Mouse (Mus musculus) cerebellum, adult 9-10 months (tissue): ENCODE measurements around the gene Cdc34.

Source experiments
- DNase-seq: peaks from one replicate; pipeline ENCODE4 v3.0.0; 2022

The Cdc34 gene

GRCm38 (mm10) chr10:79671396-79672087 is 10.5 kb upstream of the Cdc34 start:
- peak; percentile 36 for DNase-seq

GRCm38 (mm10) chr10:79672088-79672455 is 9.9 kb upstream of the Cdc34 start:
- DNase-seq: peak; percentile 42

DNA sequence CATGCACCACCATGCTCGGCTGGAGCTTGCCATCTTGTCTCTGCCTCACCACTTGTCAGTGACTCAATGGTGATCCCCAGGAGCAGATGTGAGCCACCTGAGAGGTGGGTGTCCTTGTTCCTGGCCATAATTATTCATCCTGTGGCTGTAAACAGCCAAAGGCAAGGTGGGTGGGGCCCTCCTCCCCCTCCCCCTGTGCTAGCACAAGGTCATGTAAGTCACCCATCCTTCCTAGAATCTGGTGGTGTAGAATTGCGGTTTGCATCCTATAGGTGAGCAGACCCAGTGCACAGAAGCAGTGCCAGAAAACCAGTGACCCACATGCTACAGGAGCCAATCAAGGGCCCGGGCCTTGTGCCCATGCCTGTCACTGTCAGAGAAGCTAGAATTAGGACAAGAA is 8.9 kb upstream of the Cdc34 start:
- DNase-seq: peak; percentile 43

GRCm38 (mm10) chr10:79675346-79676035 is 6.5 kb upstream of the Cdc34 start:
- peak; percentile 35 for DNase-seq

DNA sequence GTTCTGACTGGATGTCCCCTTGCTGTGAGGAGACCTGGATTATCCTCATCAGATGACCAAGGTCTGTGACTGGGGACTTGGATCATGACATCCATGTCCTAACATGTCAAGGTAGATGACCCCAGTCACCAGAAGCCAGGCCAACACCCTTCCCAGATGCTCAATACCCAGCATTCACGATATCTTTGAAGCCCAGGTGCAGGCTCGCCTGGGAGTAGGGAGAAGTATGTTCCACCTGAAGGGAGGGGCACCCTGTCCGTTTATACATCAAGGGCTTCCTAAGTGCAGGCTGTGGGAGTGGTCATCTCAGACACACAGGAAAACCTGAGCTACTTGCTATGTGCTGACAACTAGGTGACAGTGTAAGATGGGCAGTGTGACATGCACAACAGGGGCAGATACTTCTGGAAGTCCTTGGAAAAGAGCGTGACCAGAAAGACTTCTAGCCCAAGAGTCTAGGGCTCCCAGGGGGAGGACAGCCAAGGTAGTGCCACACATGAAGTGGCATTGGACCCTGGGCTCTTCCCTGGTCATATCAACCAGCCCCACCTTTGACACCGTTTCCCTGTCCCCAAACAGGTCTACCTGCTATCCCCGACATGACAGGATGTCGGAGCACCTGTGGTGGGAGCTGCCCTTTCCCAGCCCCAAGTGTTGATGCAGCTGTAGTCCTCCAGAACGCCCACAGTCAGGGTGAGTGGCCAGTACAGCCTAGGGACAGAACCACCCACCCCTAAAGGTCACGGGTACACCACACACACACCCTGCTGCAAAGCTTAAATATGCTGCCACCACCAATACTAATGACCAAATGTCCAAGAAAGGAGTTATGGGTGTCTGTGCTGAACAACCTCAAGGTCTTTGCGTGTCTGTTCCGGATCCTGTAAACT is 1.1 kb upstream of the Cdc34 start:
- peak; percentile 74 for DNase-seq

- DNase-seq: peak; percentile 78
These were observed 538 bp downstream of the Cdc34 start for GRCm38 (mm10) chr10:79682551-79682915.

DNA sequence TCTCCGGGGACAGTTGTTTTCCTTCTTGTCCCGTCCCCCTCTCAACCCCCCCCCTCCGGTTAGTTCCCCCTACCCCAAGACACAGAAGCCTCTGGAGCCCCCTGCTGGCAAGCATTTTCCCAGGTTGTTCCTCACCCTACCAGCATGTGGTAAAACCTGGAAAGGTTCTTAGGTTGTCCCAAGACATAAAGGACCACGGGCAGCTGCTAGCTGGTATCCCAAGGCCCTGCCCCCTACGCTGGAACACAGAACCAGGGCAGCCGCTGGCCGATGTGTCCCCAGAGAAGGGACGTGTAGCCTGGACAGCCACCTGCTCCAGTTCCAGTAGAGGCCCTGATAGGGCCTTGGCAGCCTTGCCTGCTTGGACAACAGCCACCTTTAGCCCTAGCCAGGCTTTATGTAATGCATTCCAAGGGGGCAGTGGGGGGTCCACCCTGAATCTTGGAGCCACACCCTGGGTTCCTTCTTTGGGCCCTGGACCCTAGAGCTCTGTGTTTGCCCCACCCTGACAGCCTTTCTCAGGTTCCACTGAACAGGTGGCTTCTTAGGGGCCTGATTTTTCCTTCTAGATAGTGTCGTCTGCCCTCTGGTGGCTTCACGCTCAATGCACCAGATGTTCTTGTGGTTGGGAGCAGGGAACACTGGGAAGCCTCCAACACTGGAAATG is 1.1 kb downstream of the Cdc34 start:
- DNase-seq: peak; percentile 81

- no peak for DNase-seq
These were observed 2.0 kb downstream of the Cdc34 start for GRCm38 (mm10) chr10:79683726-79684640.

DNA sequence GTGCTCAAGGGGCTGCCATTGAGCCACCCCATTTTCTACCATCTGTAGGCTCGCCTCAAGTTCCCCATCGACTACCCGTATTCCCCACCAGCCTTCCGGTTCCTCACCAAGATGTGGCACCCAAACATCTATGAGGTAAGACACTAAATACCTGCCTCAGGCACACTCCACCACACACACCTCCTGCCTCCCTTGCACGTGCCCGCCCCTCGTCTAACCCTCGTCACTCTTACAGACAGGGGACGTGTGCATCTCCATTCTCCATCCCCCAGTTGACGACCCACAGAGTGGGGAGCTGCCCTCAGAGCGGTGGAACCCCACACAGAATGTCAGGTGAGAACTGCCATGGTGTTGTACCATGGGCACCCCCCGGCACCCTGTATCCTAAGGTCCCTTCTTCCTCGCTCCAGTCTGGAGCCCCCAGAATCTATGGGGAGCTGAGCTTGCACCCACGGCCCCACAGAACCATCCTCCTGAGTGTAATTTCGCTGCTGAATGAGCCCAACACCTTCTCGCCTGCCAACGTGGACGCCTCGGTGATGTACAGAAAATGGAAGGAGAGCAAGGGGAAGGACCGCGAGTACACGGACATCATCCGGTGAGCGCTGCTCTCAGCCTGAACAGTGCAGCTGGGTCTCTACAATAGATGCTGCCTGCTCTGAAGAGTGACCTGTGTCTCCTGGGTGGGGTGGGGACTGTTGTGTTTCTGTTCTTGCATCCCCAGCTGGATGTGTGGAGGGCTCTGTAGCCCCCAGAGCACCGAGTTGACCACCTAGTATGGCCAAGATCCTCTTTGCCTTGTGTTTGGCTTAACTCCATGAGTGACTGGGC is 3.0 kb downstream of the Cdc34 start:
- no peak for DNase-seq

DNA sequence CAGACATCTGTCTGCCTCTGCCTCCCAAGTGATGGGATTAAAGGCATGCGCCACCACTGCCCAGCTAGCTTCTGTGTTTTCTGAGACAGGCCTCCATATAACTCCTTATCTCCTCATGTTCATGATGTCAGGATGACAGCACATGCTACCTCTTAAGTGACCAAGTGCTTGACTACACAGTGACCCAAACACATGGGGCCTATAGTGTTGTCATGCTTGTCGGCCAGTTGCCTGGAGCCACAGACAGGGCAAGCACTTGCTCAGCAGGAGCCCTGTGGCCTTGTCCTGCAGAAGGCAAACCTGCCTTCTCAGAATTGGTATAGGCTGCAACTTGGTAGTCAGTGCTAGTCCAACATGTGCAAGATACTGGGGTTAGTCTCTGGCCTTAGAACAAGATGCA is 4.2 kb downstream of the Cdc34 start:
- DNase-seq: no peak

DNA sequence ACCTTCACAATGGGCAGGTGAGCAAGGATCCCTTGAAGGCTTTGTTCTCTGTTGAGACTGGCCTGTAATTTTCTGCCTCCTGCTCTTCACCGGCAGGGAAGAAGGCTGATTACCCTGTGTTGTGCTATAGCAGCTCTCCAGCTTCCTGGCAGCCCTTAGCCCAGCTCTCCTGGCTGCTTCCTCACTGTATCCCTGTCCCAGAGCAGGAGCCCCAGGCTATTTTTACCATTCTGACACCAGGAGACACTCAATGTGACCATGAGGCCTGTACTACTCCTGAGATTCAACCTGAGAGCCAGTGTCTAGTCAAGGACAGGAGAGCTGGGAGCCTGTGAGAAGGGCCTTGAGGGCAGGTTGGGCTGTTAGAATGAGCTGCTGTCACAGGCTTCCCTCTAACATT is 4.7 kb downstream of the Cdc34 start:
- DNase-seq: no peak

GRCm38 (mm10) chr10:79687513-79687912 is 5.5 kb downstream of the Cdc34 start:
- DNase-seq: no peak

- DNase-seq: no peak
These were observed 6.7 kb downstream of the Cdc34 start, which contains the start of gene Gzmm for GRCm38 (mm10) chr10:79688720-79689119. TSS of gene Gzmm (plus strand) at chr10:79689020.

GRCm38 (mm10) chr10:79689178-79689577 is 7.2 kb downstream of the Cdc34 start:
- DNase-seq: no peak

- DNase-seq: no peak
These were observed 10.1 kb downstream of the Cdc34 start for GRCm38 (mm10) chr10:79691986-79692548.

- DNase-seq: no peak
These were observed 11.8 kb downstream of the Cdc34 start for GRCm38 (mm10) chr10:79693580-79694378.

DNA sequence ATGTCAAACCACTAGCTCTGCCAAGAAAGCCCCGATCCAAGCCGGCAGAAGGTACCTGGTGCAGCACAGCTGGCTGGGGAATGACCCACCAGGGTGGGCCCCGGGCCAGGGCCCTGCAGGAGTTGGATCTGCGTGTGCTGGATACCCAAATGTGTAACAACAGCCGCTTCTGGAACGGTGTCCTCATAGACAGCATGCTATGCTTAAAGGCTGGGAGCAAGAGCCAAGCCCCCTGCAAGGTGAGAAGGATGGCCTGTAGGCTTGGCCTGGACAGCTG is 12.3 kb downstream of the Cdc34 start:
- no peak for DNase-seq

- peak; percentile 85 for DNase-seq
These were observed 13.5 kb downstream of the Cdc34 start for GRCm38 (mm10) chr10:79695231-79696128.

- DNase-seq: peak; percentile 54
These were observed 14.2 kb downstream of the Cdc34 start for GRCm38 (mm10) chr10:79696129-79696651.
